Mouse (Mus musculus) bone marrow, adult 2 months (tissue): Measurements from ENCODE around the gene Btd.

Source experiments
- CTCF ChIP-seq: fragments of 200-500 bp; IDR thresholded peaks from 2 replicates; pipeline ENCODE4 v1.5.1; 2011; ENCODE audit warnings: low read length, control low read depth; ENCODE audit not compliant: control insufficient read depth, insufficient read depth
- POLR2A ChIP-seq: fragments of 200-500 bp; IDR thresholded peaks from 2 replicates; pipeline ENCODE4 v1.6.1; 2011; ENCODE audit warnings: low read depth, mild to moderate bottlenecking, control low read depth, low read length, borderline replicate concordance; ENCODE audit not compliant: control insufficient read depth

GRCm38 (mm10) chr14:31593036-31593435 is 47.8 kb upstream of the Btd start:
- TF ChIP-seq CTCF (no peak), POLR2A (no peak)
